Comparison of ENCODE assay signal across 24 mouse cellular contexts in genomic region chr5:107035782-107036181, GRCm38 (mm10).
A peak's percentile ranks its signal among the peaks of the same experiment; 100 is the strongest.
DNase-seq lines count a peak whose midpoint lies in the region; ATAC-seq lines count a peak whose summit lies in the region.
"Had no signal": no experiment of that assay in that cellular context is flagged by ENCODE, and none has a peak within 500 bp of the region (broad histone marks: within the 10 kb centered on the region; RNA-seq: fewer than 3 reads in every experiment).

No protein-coding gene starts in this region.

- peak; percentile 77 for ATAC-seq in kidney, embryonic 14.5 days (ENCODE audit: low FRiP score, low TSS enrichment)
- peak; percentile 30 for ATAC-seq in lung, embryonic 16.5 days (ENCODE audit: low read depth)
- ATAC-seq in stomach, embryonic 15.5 days (ENCODE audit: insufficient read depth, low FRiP score, low read depth), result no peak
- ATAC-seq: forebrain, embryonic 15.5 days; midbrain, embryonic 13.5 days had no signal

- 0 out of 2 replicates have a peak, but pooled peaks cover 13% of the 10 kb centered on the region for H3K4me1 ChIP-seq in kidney, embryonic 14.5 days (ENCODE audit: control insufficient read depth, insufficient read depth, low read length)
- H3K4me1 ChIP-seq in lung, embryonic 16.5 days (replicated peaks; ENCODE audit: control insufficient read depth, insufficient read depth, low read length), result peaks cover 15% of the 10 kb centered on the region
- peaks cover 6% of the 10 kb centered on the region; the same call in 1 of the 2 replicates for H3K4me1 ChIP-seq in stomach, embryonic 15.5 days
- H3K4me1 ChIP-seq: forebrain, embryonic 15.5 days; hindbrain, embryonic 15.5 days; megakaryocyte, embryonic 14.5 days; midbrain, embryonic 13.5 days had no signal

- no peaks in the 10 kb centered on the region for H3K36me3 ChIP-seq in kidney, embryonic 14.5 days (ENCODE audit: control insufficient read depth, insufficient read depth, low read length)
- no peaks in the 10 kb centered on the region for H3K36me3 ChIP-seq in lung, embryonic 16.5 days (ENCODE audit: control insufficient read depth, insufficient read depth, low read length)
- no peaks in the 10 kb centered on the region for H3K36me3 ChIP-seq in stomach, embryonic 15.5 days
- H3K36me3 ChIP-seq: embryonic facial prominence, embryonic 13.5 days; forebrain, embryonic 15.5 days; hindbrain, embryonic 15.5 days; liver, embryonic 15.5 days; midbrain, embryonic 13.5 days had no signal

- no peaks in the 10 kb centered on the region for H3K27me3 ChIP-seq in kidney, embryonic 14.5 days (ENCODE audit: control insufficient read depth, insufficient read depth, low read length)
- no peaks in the 10 kb centered on the region for H3K27me3 ChIP-seq in lung, embryonic 16.5 days (ENCODE audit: control insufficient read depth, insufficient read depth, low read depth, low read length)
- H3K27me3 ChIP-seq in stomach, embryonic 15.5 days (replicated peaks), result no peaks in the 10 kb centered on the region
- H3K27me3 ChIP-seq: forebrain, embryonic 15.5 days; hindbrain, embryonic 15.5 days; midbrain, embryonic 13.5 days had no signal

- no peaks in the 10 kb centered on the region for H3K9me3 ChIP-seq in kidney, embryonic 14.5 days (ENCODE audit: control insufficient read depth, low read length)
- H3K9me3 ChIP-seq in lung, embryonic 16.5 days (ENCODE audit: control insufficient read depth, low read length), result no peaks in the 10 kb centered on the region; the same call in 1 of the 2 replicates
- no peaks in the 10 kb centered on the region for H3K9me3 ChIP-seq in stomach, embryonic 15.5 days
- H3K9me3 ChIP-seq: embryonic facial prominence, embryonic 13.5 days; forebrain, embryonic 15.5 days; hindbrain, embryonic 15.5 days; liver, embryonic 15.5 days; midbrain, embryonic 13.5 days had no signal

- H3K27ac ChIP-seq in kidney, embryonic 14.5 days (ENCODE audit: low read depth, low read length), result no peak overlapping the region
- H3K27ac ChIP-seq in lung, embryonic 16.5 days (ENCODE audit: low read length), result peak overlapping the region; percentile 37; the same call in 1 of the 2 replicates
- peak overlapping the region; percentile 5; the same call in 1 of the 2 replicates for H3K27ac ChIP-seq in stomach, embryonic 15.5 days
- H3K27ac ChIP-seq: embryonic facial prominence, embryonic 13.5 days; forebrain, embryonic 15.5 days; hindbrain, embryonic 15.5 days; liver, embryonic 15.5 days; midbrain, embryonic 13.5 days had no signal

- no peak overlapping the region for H3K4me2 ChIP-seq in kidney, embryonic 14.5 days (replicated peaks; ENCODE audit: low read depth, low read length)
- H3K4me2 ChIP-seq in lung, embryonic 16.5 days (ENCODE audit: low read depth, low read length), result no peak overlapping the region
- no peak overlapping the region for H3K4me2 ChIP-seq in stomach, embryonic 15.5 days
- H3K4me2 ChIP-seq: embryonic facial prominence, embryonic 13.5 days; forebrain, embryonic 15.5 days; heart, embryonic 11.5 days; hindbrain, embryonic 15.5 days; liver, embryonic 15.5 days; midbrain, embryonic 13.5 days had no signal

- WGBS in kidney, embryonic 14.5 days, result 18% methylated on average over 6 of the region's 6 CpGs
- 38% methylated on average over 6 of the region's 6 CpGs for WGBS in lung, embryonic 16.5 days
- 55% methylated on average over 6 of the region's 6 CpGs for WGBS in stomach, embryonic 15.5 days

- no peak overlapping the region for H3K9ac ChIP-seq in kidney, embryonic 14.5 days (ENCODE audit: low read depth, low read length)
- H3K9ac ChIP-seq in lung, embryonic 16.5 days (ENCODE audit: low read length), result no peak overlapping the region
- H3K9ac ChIP-seq in stomach, embryonic 15.5 days, result no peak overlapping the region
- H3K9ac ChIP-seq: embryonic facial prominence, embryonic 13.5 days; forebrain, embryonic 15.5 days; hindbrain, embryonic 15.5 days; liver, embryonic 15.5 days; midbrain, embryonic 13.5 days had no signal

- DNase-seq in embryo, embryonic 10.5 days (ENCODE audit: low spot score), result peak; percentile 31
- DNase-seq in embryo, embryonic 11 days, result no peak
- DNase-seq in kidney, adult 11 months, result no peak
- DNase-seq in lung, postnatal 4 days, result no peak
- DNase-seq in frontal cortex, postnatal 36 days (ENCODE audit: low spot score in 2 of 2), result no peak
- DNase-seq: adrenal gland, postnatal 25 days; cerebellum, adult 9-10 months; heart, adult 11 months; kidney, postnatal 25 days; liver; lung, postnatal 14 days; right cerebral cortex, postnatal 14 days; spleen, adult 18-20 months; thymus, postnatal 25 days had no signal

- no peak overlapping the region for H3K4me3 ChIP-seq in kidney, embryonic 14.5 days (ENCODE audit: low read length)
- H3K4me3 ChIP-seq in lung, embryonic 16.5 days (ENCODE audit: low read length), result no peak overlapping the region
- no peak overlapping the region for H3K4me3 ChIP-seq in stomach, embryonic 15.5 days (replicated peaks)
- H3K4me3 ChIP-seq: embryonic facial prominence, embryonic 13.5 days; forebrain, embryonic 15.5 days; hindbrain, embryonic 15.5 days; liver, embryonic 15.5 days; megakaryocyte, embryonic 14.5 days; midbrain, embryonic 13.5 days had no signal
